Mouse (Mus musculus) heart, adult 2 months (tissue): Measurements from ENCODE around the gene Cela1. TPM values are rescaled to one million over a fixed set of nuclear protein-coding genes. Genes with fewer than 3 reads are reported as not detected.

ENCODE experiments used
- DNase-seq, 2 experiments: peaks; one replicate each; pipeline ENCODE4 v3.0.0; 2021
- H3K27ac ChIP-seq: fragments of 200-600 bp; 2 replicates; pipeline ENCODE4 v1.8.1; 2022
- H3K27me3 ChIP-seq: fragments of 200-500 bp; 2 replicates; pipeline ENCODE4 v1.6.1; 2012; ENCODE audit warnings: mild to moderate bottlenecking, low read length, inconsistent platforms, mixed read lengths; ENCODE audit not compliant: control insufficient read depth, insufficient read depth
- H3K36me3 ChIP-seq: fragments of 200-500 bp; 2 replicates; pipeline ENCODE4 v1.6.1; 2012; ENCODE audit warnings: low read length, inconsistent platforms; ENCODE audit not compliant: control insufficient read depth, insufficient read depth
- H3K4me1 ChIP-seq: fragments of 200-500 bp; 2 replicates; pipeline ENCODE4 v1.6.1; 2011; ENCODE audit warnings: low read length; ENCODE audit not compliant: control insufficient read depth, insufficient read depth
- H3K4me3 ChIP-seq: fragments of 200-600 bp; 2 replicates; pipeline ENCODE4 v1.8.1; 2022
- H3K79me2 ChIP-seq: fragments of 200-500 bp; replicated peaks from 2 replicates; pipeline ENCODE4 v1.6.1; 2012; ENCODE audit warnings: mild to moderate bottlenecking, inconsistent platforms, low read length, moderate library complexity, mixed read lengths; ENCODE audit not compliant: control insufficient read depth, insufficient read depth
- H3K9ac ChIP-seq: fragments of 200-500 bp; 2 replicates; pipeline ENCODE4 v1.6.1; 2012; ENCODE audit warnings: low read depth, mild to moderate bottlenecking, control low read depth, inconsistent platforms, low read length, mixed read lengths
- CTCF ChIP-seq: fragments of 200-600 bp; IDR thresholded peaks from 2 replicates; pipeline ENCODE4 v1.8.1; 2022; ENCODE audit warnings: antibody characterized with exemption, mild to moderate bottlenecking, moderate library complexity
- EP300 ChIP-seq: fragments of 200-500 bp; IDR thresholded peaks from 2 replicates; pipeline ENCODE4 v1.6.1; 2011; ENCODE audit warnings: low read depth, low read length, control low read depth; ENCODE audit not compliant: insufficient read depth
- POLR2A ChIP-seq: fragments of 200-500 bp; IDR thresholded peaks from 2 replicates; pipeline ENCODE4 v1.6.1; 2011; ENCODE audit warnings: mild to moderate bottlenecking, low read depth, low read length, control low read depth; ENCODE audit not compliant: insufficient read depth
- WGBS: fragments of 180-500 bp; shearing (Covaris S2); methylation state at CpG from one replicate; pipeline ENCODE4 v1.1.7; 2018; 5-methylcytosine and 5-hydroxymethylcytosine counted together
- intact Hi-C: fragments of 180-260 bp; cut with DNase I; formaldehyde crosslinking; loops from one replicate; pipeline ENCODE4 v1.15.1; 2025
- polyA plus RNA-seq: library from polyadenylated mRNA; depleted of rRNA; stranded (reverse); fragments of >200 nt; gene quantifications from 2 replicates; pipeline ENCODE4 v1.2.3, GENCODE M21; 2012
- total RNA-seq, 2 experiments: library from RNA; stranded (reverse); gene quantifications; 2 replicates each; pipeline ENCODE4 v1.2.3; 2021

Cela1 gene
- total and polyA plus RNA-seq, 3 experiments, result 0.78 to 1.3 (median 1.0) TPM

GRCm38 (mm10) chr15:100683041-100683440 lies 4.7 kb downstream of the Cela1 start:
- DNase-seq, result peak; percentile 72 to 79
- no peak for TF ChIP-seq POLR2A
- peak; percentile 84; the same call in 1 of the 2 replicates for TF ChIP-seq EP300
- TF ChIP-seq CTCF, result peak; percentile 83
- Histone ChIP-seq H3K9ac (no peak overlapping the region), H3K4me3 (no peak overlapping the region), H3K4me1 (no peaks in the 10 kb centered on the region; the same call in 1 of the 2 replicates), H3K79me2 (no peaks in the 10 kb centered on the region), H3K27ac (no peak overlapping the region), H3K36me3 (no peaks in the 10 kb centered on the region), H3K27me3 (no peaks in the 10 kb centered on the region)
- intact Hi-C loops, result loop anchor here (1.0 to 5.0 kb wide), 4 partner anchors 46 to 214 kb away; partner anchors contain the start of genes Letmd1 and Smagp
- 50% methylated on average over 2 of the region's 2 CpGs for WGBS

- Histone ChIP-seq H3K27me3 (no peaks in the 10 kb centered on the region), H3K9ac (no peak overlapping the region), H3K4me3 (no peak overlapping the region), H3K79me2 (no peaks in the 10 kb centered on the region), H3K36me3 (no peaks in the 10 kb centered on the region), H3K27ac (no peak overlapping the region), H3K4me1 (no peaks in the 10 kb centered on the region; the same call in 1 of the 2 replicates)
- no peak for DNase-seq
- TF ChIP-seq POLR2A, result no peak
- intact Hi-C loops, result loop anchor here (2.0 to 5.0 kb wide), 3 partner anchors 44 to 213 kb away; partner anchors contain the start of genes Letmd1 and Smagp
- 61% methylated on average over 7 of the region's 7 CpGs for WGBS
Measured at GRCm38 (mm10) chr15:100681770-100682169, 6.0 kb downstream of the Cela1 start.

GRCm38 (mm10) chr15:100680381-100680780 lies 7.3 kb downstream of the Cela1 start:
- TF ChIP-seq POLR2A (no peak), EP300 (no peak), CTCF (no peak)
- WGBS, result 46% methylated on average over 3 of the region's 3 CpGs
- H3K4me3 ChIP-seq, result no peak overlapping the region
- DNase-seq, result no peak
- H3K79me2 ChIP-seq, result no peaks in the 10 kb centered on the region
- H3K27me3 ChIP-seq, result no peaks in the 10 kb centered on the region
- H3K9ac ChIP-seq, result no peak overlapping the region
- H3K36me3 ChIP-seq, result no peaks in the 10 kb centered on the region
- no peak overlapping the region for H3K27ac ChIP-seq
- no peaks in the 10 kb centered on the region; the same call in 1 of the 2 replicates for H3K4me1 ChIP-seq
- intact Hi-C loops, result loop anchor here (5.0 kb wide), 2 partner anchors 43 to 68 kb away; partner anchors contain the start of gene Smagp

GRCm38 (mm10) chr15:100679005-100679404 lies 8.7 kb downstream of the Cela1 start:
- 89% methylated on average over 14 of the region's 14 CpGs for WGBS
- H3K4me3 ChIP-seq, result no peak overlapping the region
- H3K9ac ChIP-seq, result no peak overlapping the region
- no peak overlapping the region for H3K27ac ChIP-seq
- intact Hi-C loops, result no loop called here
- peaks cover 5% of the 10 kb centered on the region; the same call in 1 of the 2 replicates for H3K4me1 ChIP-seq
- H3K27me3 ChIP-seq, result no peaks in the 10 kb centered on the region
- TF ChIP-seq EP300, result no peak
- TF ChIP-seq CTCF, result no peak
- no peak for TF ChIP-seq POLR2A
- H3K79me2 ChIP-seq, result no peaks in the 10 kb centered on the region
- DNase-seq, result no peak
- no peaks in the 10 kb centered on the region for H3K36me3 ChIP-seq

- H3K27ac ChIP-seq, result no peak overlapping the region
- no peak overlapping the region for H3K4me3 ChIP-seq
- H3K9ac ChIP-seq, result no peak overlapping the region
- TF ChIP-seq CTCF (no peak), EP300 (no peak), POLR2A (no peak)
- no peaks in the 10 kb centered on the region for H3K27me3 ChIP-seq
- WGBS, result 73% methylated on average over 12 of the region's 12 CpGs
- no peaks in the 10 kb centered on the region for H3K36me3 ChIP-seq
- H3K4me1 ChIP-seq, result peaks cover 5% of the 10 kb centered on the region
- peak in 1 of 2 experiments; percentile 26 for DNase-seq
- no peaks in the 10 kb centered on the region for H3K79me2 ChIP-seq
- intact Hi-C loops, result no loop called here
Measured at GRCm38 (mm10) chr15:100678581-100678980, 9.1 kb downstream of the Cela1 start.

- 91% methylated on average over 8 of the region's 8 CpGs for WGBS
- Histone ChIP-seq H3K36me3 (no peaks in the 10 kb centered on the region), H3K4me1 (peaks cover 7% of the 10 kb centered on the region), H3K79me2 (no peaks in the 10 kb centered on the region), H3K9ac (no peak overlapping the region), H3K4me3 (no peak overlapping the region), H3K27ac (no peak overlapping the region), H3K27me3 (no peaks in the 10 kb centered on the region)
- intact Hi-C loops, result no loop called here
- TF ChIP-seq POLR2A (no peak), EP300 (no peak), CTCF (no peak)
- DNase-seq, result no peak
Measured at GRCm38 (mm10) chr15:100677675-100678074, 10.0 kb downstream of the Cela1 start.
